ENCODE assay signal across 7 mouse cellular contexts in the genomic region with DNA sequence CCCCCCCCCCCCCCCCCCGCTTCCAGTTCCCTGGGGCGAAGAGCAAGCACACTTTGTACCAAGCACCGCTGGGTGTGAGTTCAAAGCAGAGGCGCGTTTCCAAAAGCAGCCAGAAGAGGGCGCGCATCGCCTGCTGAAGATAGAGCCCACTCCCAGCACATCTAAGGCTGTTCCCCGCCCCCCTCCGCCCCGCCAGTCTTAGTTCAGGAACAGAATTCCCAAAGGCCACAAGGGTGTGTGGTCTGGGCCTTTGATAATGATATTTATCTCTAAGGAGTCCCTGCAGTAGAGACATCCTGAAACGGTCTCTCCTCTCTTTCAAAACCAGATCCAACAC. TPM values are rescaled to one million over a fixed set of nuclear protein-coding genes. Genes with fewer than 3 reads are reported as not detected.
DNase-seq lines count a peak whose midpoint lies in the region; ATAC-seq lines count a peak whose summit lies in the region.

No protein-coding gene starts in this region.

- H3K36me3 ChIP-seq in embryonic facial prominence, embryonic 11.5 days (replicated peaks; ENCODE audit: control insufficient read depth, insufficient read depth, low read depth, low read length), result no peaks in the 10 kb centered on the region
- H3K36me3 ChIP-seq in midbrain, embryonic 13.5 days, result no peaks in the 10 kb centered on the region

- peak overlapping the region; percentile 53 for H3K4me2 ChIP-seq in embryonic facial prominence, embryonic 11.5 days (ENCODE audit: low read depth, low read length)
- peak overlapping the region; percentile 66 for H3K4me2 ChIP-seq in midbrain, embryonic 13.5 days (replicated peaks)

- WGBS in embryonic facial prominence, embryonic 11.5 days, result 1% methylated on average over 11 of the region's 12 CpGs
- WGBS in midbrain, embryonic 13.5 days, result under 1% methylated on average over 11 of the region's 12 CpGs

- no peaks in the 10 kb centered on the region for H3K4me1 ChIP-seq in embryonic facial prominence, embryonic 11.5 days (ENCODE audit: control insufficient read depth, insufficient read depth, low read length)
- peaks cover 13% of the 10 kb centered on the region for H3K4me1 ChIP-seq in midbrain, embryonic 13.5 days (replicated peaks)

- H3K9me3 ChIP-seq in embryonic facial prominence, embryonic 11.5 days (replicated peaks; ENCODE audit: control insufficient read depth, low read length), result no peaks in the 10 kb centered on the region
- H3K9me3 ChIP-seq in midbrain, embryonic 13.5 days, result no peaks in the 10 kb centered on the region

- intact Hi-C loops in left cerebral cortex, postnatal 4 days (cut with DNase I), result loop anchor here (2.0 to 10.0 kb wide), 4 partner anchors 755 to 1677 kb away; no protein-coding TSS in a partner anchor

- H3K27ac ChIP-seq in embryonic facial prominence, embryonic 11.5 days (replicated peaks; ENCODE audit: low read depth, low read length), result no peak overlapping the region
- H3K27ac ChIP-seq in midbrain, embryonic 13.5 days, result no peak overlapping the region

- no peaks in the 10 kb centered on the region for H3K27me3 ChIP-seq in embryonic facial prominence, embryonic 11.5 days (ENCODE audit: control insufficient read depth, insufficient read depth, low read length)
- peaks cover 12% of the 10 kb centered on the region for H3K27me3 ChIP-seq in midbrain, embryonic 13.5 days

- peak overlapping the region; percentile 32; the same call in 1 of the 2 replicates for H3K9ac ChIP-seq in embryonic facial prominence, embryonic 11.5 days (replicated peaks; ENCODE audit: low read length)
- H3K9ac ChIP-seq in midbrain, embryonic 13.5 days (replicated peaks), result peak overlapping the region; percentile 52; the same call in 1 of the 2 replicates

- ATAC-seq in embryonic facial prominence, embryonic 11.5 days (replicated peaks; ENCODE audit: insufficient number of reproducible peaks, low FRiP score, low TSS enrichment, low read depth), result peak; percentile 72
- peak; percentile 81 for ATAC-seq in midbrain, embryonic 13.5 days

- H3K4me3 ChIP-seq in embryonic facial prominence, embryonic 11.5 days (ENCODE audit: low read depth, low read length), result peak overlapping the region; percentile 24
- peak overlapping the region; percentile 37 for H3K4me3 ChIP-seq in midbrain, embryonic 13.5 days (replicated peaks)

- peak; percentile 92 to 94 for DNase-seq in adrenal gland, postnatal 36 days
- peak; percentile 96 for DNase-seq in embryonic facial prominence, embryonic 11.5 days (ENCODE audit: low spot score)
- peak; percentile 91 to 97 for DNase-seq in heart, adult 18-20 months
- DNase-seq in kidney, adult 18-20 months, result peak; percentile 95
- peak; percentile 95 for DNase-seq in left cerebral cortex, postnatal 4 days
- peak; percentile 36 to 75 for DNase-seq in spleen, postnatal 4 days (ENCODE audit: low spot score in 2 of 2)

RNA-seq across cellular contexts. Expression of gene A730049H05Rik, which starts 28.9 kb away (rescaled TPM):
- 1 to 10 TPM; 3.4 to 4.6 TPM for total RNA-seq in adrenal gland, postnatal 36 days (2021)
- polyA plus RNA-seq in embryonic facial prominence, embryonic 11.5 days (2014; fragmentation: Nextera tagmentation; extraction: Ambion mirVana), result 0.72 and 1.7 TPM in 2 replicates
- not detected for total RNA-seq in heart, adult 18-20 months (2021)
- total RNA-seq in left cerebral cortex, postnatal 4 days (2021), result under 1 TPM in 1 of 2 experiments, not detected in 1; 0.16 TPM
- 0.40 and 0.52 TPM in 2 replicates for polyA plus RNA-seq in midbrain, embryonic 13.5 days (2015; fragmentation: Nextera tagmentation; extraction: Ambion mirVana)
